Mouse (Mus musculus) testis, adult 2 months (tissue): ENCODE results near the gene Irf9.

Experiments
- CTCF ChIP-seq: fragments of 200-500 bp; IDR thresholded peaks from 2 replicates; pipeline ENCODE4 v1.5.1; 2012; ENCODE audit warnings: low read depth, mild to moderate bottlenecking, inconsistent platforms, low read length, moderate library complexity; ENCODE audit not compliant: control insufficient read depth, insufficient read depth, insufficient replicate concordance
- POLR2A ChIP-seq: fragments of 200-500 bp; IDR thresholded peaks from 2 replicates; pipeline ENCODE4 v1.6.1; 2012; ENCODE audit warnings: low read depth, mild to moderate bottlenecking, inconsistent platforms, low read length, moderate library complexity; ENCODE audit not compliant: control insufficient read depth

DNA sequence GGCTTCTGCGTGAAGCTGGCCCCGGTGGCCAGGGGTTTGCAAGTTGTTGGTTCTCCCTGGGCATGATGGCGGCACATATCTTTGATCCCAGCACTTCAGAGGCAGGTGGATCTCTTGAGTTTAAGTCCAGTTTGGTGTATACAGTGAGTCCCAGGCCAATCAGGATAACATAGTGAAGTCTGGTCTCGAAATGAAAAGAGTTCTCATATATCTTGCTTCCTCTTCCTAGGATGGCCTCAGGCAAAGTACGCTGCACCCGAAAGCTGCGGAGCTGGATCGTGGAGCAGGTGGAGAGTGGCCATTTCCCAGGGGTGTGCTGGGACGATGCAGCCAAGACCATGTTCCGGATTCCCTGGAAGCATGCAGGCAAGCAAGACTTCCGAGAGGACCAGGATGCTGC, 1.5 kb downstream of the Irf9 start:
- TF ChIP-seq POLR2A (no peak), CTCF (no peak)
